Mouse (Mus musculus): Measurements from ENCODE around the gene Chkb. TPM values are rescaled to one million over a fixed set of nuclear protein-coding genes. Genes with fewer than 3 reads are reported as not detected.
"Not testable (repeated sequence)": the region's sequence is repeated elsewhere in the genome, so short reads cannot be mapped to it uniquely, and the experiment has no call there.

Chkb gene
- polyA plus RNA-seq, 1 experiment, result 99.8 TPM

- H3K36me3 ChIP-seq (ENCODE audit: control insufficient read depth, insufficient read depth, low read length), result no peaks in the 10 kb centered on the region
- H3K27me3 ChIP-seq (ENCODE audit: control insufficient read depth, insufficient read depth, low read length), result no peaks in the 10 kb centered on the region
Observed at GRCm38 (mm10) chr15:89434136-89434535, 4.4 kb upstream of the Chkb start.

GRCm38 (mm10) chr15:89432946-89433345 is 3.2 kb upstream of the Chkb start:
- TF ChIP-seq CTCF (IDR thresholded peaks at IDR 0.05; ENCODE audit: borderline replicate concordance, control insufficient read depth, extremely low read depth, insufficient read depth, low read length, poor library complexity) (no peak), POLR2A (IDR thresholded peaks at IDR 0.05; ENCODE audit: control insufficient read depth, extremely low read depth, insufficient read depth, low read length, poor library complexity) (no peak)
- 95% methylated on average over 4 of the region's 4 CpGs for WGBS
- H3K36me3 ChIP-seq (ENCODE audit: control insufficient read depth, insufficient read depth, low read length), result no peaks in the 10 kb centered on the region

More at GRCm38 (mm10) chr15:89434136-89434535, 4.4 kb upstream of the Chkb start:
- Histone ChIP-seq H3K4me3 (ENCODE audit: control insufficient read depth, insufficient read depth, low read length) (no peak overlapping the region), H3K4me1 (replicated peaks; ENCODE audit: control insufficient read depth, insufficient read depth, low read length) (peaks cover 8% of the 10 kb centered on the region; the same call in 1 of the 2 replicates), H3K27ac (ENCODE audit: control insufficient read depth, insufficient read depth, low read length) (no peak overlapping the region)
- no peak for DNase-seq
- TF ChIP-seq POLR2A (IDR thresholded peaks at IDR 0.05; ENCODE audit: control insufficient read depth, extremely low read depth, insufficient read depth, low read length, poor library complexity), result no peak
- TF ChIP-seq CTCF (IDR thresholded peaks at IDR 0.05; ENCODE audit: borderline replicate concordance, control insufficient read depth, extremely low read depth, insufficient read depth, low read length, poor library complexity), result no peak
- 96% methylated on average over 3 of the region's 3 CpGs for WGBS

GRCm38 (mm10) chr15:89431806-89432205 is 2.1 kb upstream of the Chkb start:
- 97% methylated on average over 6 of the region's 6 CpGs for WGBS

More at GRCm38 (mm10) chr15:89432946-89433345, 3.2 kb upstream of the Chkb start:
- H3K27me3 ChIP-seq (ENCODE audit: control insufficient read depth, insufficient read depth, low read length), result no peaks in the 10 kb centered on the region
- H3K4me1 ChIP-seq (replicated peaks; ENCODE audit: control insufficient read depth, insufficient read depth, low read length), result peaks cover 16% of the 10 kb centered on the region
- H3K27ac ChIP-seq (ENCODE audit: control insufficient read depth, insufficient read depth, low read length), result no peak overlapping the region
- H3K4me3 ChIP-seq (ENCODE audit: control insufficient read depth, insufficient read depth, low read length), result no peak overlapping the region
- DNase-seq, result no peak

GRCm38 (mm10) chr15:89431271-89431670 is 1.6 kb upstream of the Chkb start:
- no peaks in the 10 kb centered on the region for H3K27me3 ChIP-seq (ENCODE audit: control insufficient read depth, insufficient read depth, low read length)
- DNase-seq, result no peak
- peaks cover 16% of the 10 kb centered on the region for H3K4me1 ChIP-seq (replicated peaks; ENCODE audit: control insufficient read depth, insufficient read depth, low read length)
- no peak overlapping the region for H3K4me3 ChIP-seq (ENCODE audit: control insufficient read depth, insufficient read depth, low read length)
- no peak for TF ChIP-seq POLR2A (IDR thresholded peaks at IDR 0.05; ENCODE audit: control insufficient read depth, extremely low read depth, insufficient read depth, low read length, poor library complexity)
- TF ChIP-seq CTCF (IDR thresholded peaks at IDR 0.05; ENCODE audit: borderline replicate concordance, control insufficient read depth, extremely low read depth, insufficient read depth, low read length, poor library complexity), result no peak
- 80% methylated on average over 3 of the region's 3 CpGs for WGBS
- H3K36me3 ChIP-seq (ENCODE audit: control insufficient read depth, insufficient read depth, low read length), result peaks cover 2% of the 10 kb centered on the region; the same call in 1 of the 2 replicates
- H3K27ac ChIP-seq (ENCODE audit: control insufficient read depth, insufficient read depth, low read length), result no peak overlapping the region

More at GRCm38 (mm10) chr15:89431806-89432205, 2.1 kb upstream of the Chkb start:
- peaks cover 16% of the 10 kb centered on the region for H3K4me1 ChIP-seq (replicated peaks; ENCODE audit: control insufficient read depth, insufficient read depth, low read length)
- H3K27me3 ChIP-seq (ENCODE audit: control insufficient read depth, insufficient read depth, low read length), result no peaks in the 10 kb centered on the region
- TF ChIP-seq POLR2A (IDR thresholded peaks at IDR 0.05; ENCODE audit: control insufficient read depth, extremely low read depth, insufficient read depth, low read length, poor library complexity) (no peak), CTCF (IDR thresholded peaks at IDR 0.05; ENCODE audit: borderline replicate concordance, control insufficient read depth, extremely low read depth, insufficient read depth, low read length, poor library complexity) (no peak)
- no peak overlapping the region for H3K4me3 ChIP-seq (ENCODE audit: control insufficient read depth, insufficient read depth, low read length)
- H3K36me3 ChIP-seq (ENCODE audit: control insufficient read depth, insufficient read depth, low read length), result no peaks in the 10 kb centered on the region; the same call in 1 of the 2 replicates
- H3K27ac ChIP-seq (ENCODE audit: control insufficient read depth, insufficient read depth, low read length), result no peak overlapping the region
- DNase-seq, result no peak

GRCm38 (mm10) chr15:89430771-89431170 is 1.1 kb upstream of the Chkb start:
- not testable (repeated sequence) for DNase-seq; H3K36me3 ChIP-seq (ENCODE audit: control insufficient read depth, insufficient read depth, low read length); H3K4me3 ChIP-seq (ENCODE audit: control insufficient read depth, insufficient read depth, low read length); H3K27me3 ChIP-seq (ENCODE audit: control insufficient read depth, insufficient read depth, low read length); H3K27ac ChIP-seq (ENCODE audit: control insufficient read depth, insufficient read depth, low read length)
- H3K4me1 ChIP-seq (replicated peaks; ENCODE audit: control insufficient read depth, insufficient read depth, low read length), result peaks cover 16% of the 10 kb centered on the region
- 26% methylated on average over 9 of the region's 9 CpGs for WGBS

GRCm38 (mm10) chr15:89430341-89430740 is 633 bp upstream of the Chkb start:
- H3K27ac ChIP-seq (ENCODE audit: control insufficient read depth, insufficient read depth, low read length), result peak overlapping the region; percentile 87
- peaks cover 7% of the 10 kb centered on the region; the same call in 1 of the 2 replicates for H3K36me3 ChIP-seq (ENCODE audit: control insufficient read depth, insufficient read depth, low read length)
- 33% methylated on average over 6 of the region's 6 CpGs for WGBS
- no peak for DNase-seq
- no peak for TF ChIP-seq POLR2A (IDR thresholded peaks at IDR 0.05; ENCODE audit: control insufficient read depth, extremely low read depth, insufficient read depth, low read length, poor library complexity)
- TF ChIP-seq CTCF (IDR thresholded peaks at IDR 0.05; ENCODE audit: borderline replicate concordance, control insufficient read depth, extremely low read depth, insufficient read depth, low read length, poor library complexity), result no peak
- no peaks in the 10 kb centered on the region for H3K27me3 ChIP-seq (ENCODE audit: control insufficient read depth, insufficient read depth, low read length)
- no peak overlapping the region for H3K4me3 ChIP-seq (ENCODE audit: control insufficient read depth, insufficient read depth, low read length)
- H3K4me1 ChIP-seq (replicated peaks; ENCODE audit: control insufficient read depth, insufficient read depth, low read length), result peaks cover 16% of the 10 kb centered on the region

- Histone ChIP-seq H3K4me3 (ENCODE audit: control insufficient read depth, insufficient read depth, low read length) (peak overlapping the region; percentile 82), H3K27ac (ENCODE audit: control insufficient read depth, insufficient read depth, low read length) (peak overlapping the region; percentile 32; the same call in 1 of the 2 replicates), H3K27me3 (ENCODE audit: control insufficient read depth, insufficient read depth, low read length) (no peaks in the 10 kb centered on the region), H3K4me1 (replicated peaks; ENCODE audit: control insufficient read depth, insufficient read depth, low read length) (peaks cover 16% of the 10 kb centered on the region), H3K36me3 (ENCODE audit: control insufficient read depth, insufficient read depth, low read length) (peaks cover 7% of the 10 kb centered on the region; the same call in 1 of the 2 replicates)
- DNase-seq, result no peak
- TF ChIP-seq POLR2A (IDR thresholded peaks at IDR 0.05; ENCODE audit: control insufficient read depth, extremely low read depth, insufficient read depth, low read length, poor library complexity) (no peak), CTCF (IDR thresholded peaks at IDR 0.05; ENCODE audit: borderline replicate concordance, control insufficient read depth, extremely low read depth, insufficient read depth, low read length, poor library complexity) (no peak)
- 13% methylated on average over 22 of the region's 22 CpGs for WGBS
Observed at GRCm38 (mm10) chr15:89428821-89429351, 822 bp downstream of the Chkb start.

Data from thymus, adult 2 months (tissue).